18 mouse cellular contexts compared by ENCODE assay signal in genomic region chr4:70272943-70273342, GRCm38 (mm10).
A peak's percentile ranks its signal among the peaks of the same experiment; 100 is the strongest.
DNase-seq lines count a peak whose midpoint lies in the region; ATAC-seq and TF ChIP-seq lines count a peak whose summit lies in the region.
"Had no signal": no experiment of that assay in that cellular context is flagged by ENCODE, and none has a peak within 500 bp of the region (broad histone marks: within the 10 kb centered on the region; RNA-seq: fewer than 3 reads in every experiment).

No protein-coding gene starts in this region.

- H3K4me3 ChIP-seq in left cerebral cortex, adult 2 months: no peak overlapping the region
- no peak overlapping the region for H3K4me3 ChIP-seq in hindbrain, embryonic 11.5 days (ENCODE audit: low read depth, low read length)
- H3K4me3 ChIP-seq: embryonic facial prominence, embryonic 10.5 days; embryonic facial prominence, embryonic 12.5 days; forebrain, embryonic 13.5 days; forebrain, embryonic 15.5 days had no signal

- H3K27ac ChIP-seq in left cerebral cortex, adult 2 months: peak overlapping the region; percentile 20
- H3K27ac ChIP-seq in hindbrain, embryonic 11.5 days (ENCODE audit: low read depth, low read length): no peak overlapping the region
- H3K27ac ChIP-seq: embryonic facial prominence, embryonic 10.5 days; embryonic facial prominence, embryonic 12.5 days; forebrain, embryonic 13.5 days; forebrain, embryonic 15.5 days had no signal

- no peak for ATAC-seq in hindbrain, embryonic 11.5 days (ENCODE audit: low FRiP score)
- ATAC-seq: forebrain, embryonic 13.5 days; forebrain, embryonic 15.5 days; forebrain, postnatal 0 days had no signal

- no peaks in the 10 kb centered on the region for H3K27me3 ChIP-seq in hindbrain, embryonic 11.5 days (ENCODE audit: control insufficient read depth, insufficient read depth, low read length)
- H3K27me3 ChIP-seq: embryonic facial prominence, embryonic 12.5 days; forebrain, embryonic 13.5 days; forebrain, embryonic 15.5 days had no signal

- DNase-seq in cerebellum, adult 9-10 months: peak; percentile 36
- DNase-seq in cerebellum, adult 11-12 months: no peak
- DNase-seq in frontal cortex, postnatal 36 days (ENCODE audit: low spot score in 2 of 2): peak; percentile 26 to 39
- no peak for DNase-seq in frontal cortex, adult 2 months (ENCODE audit: extremely low spot score in 1 of 2, low spot score in 1 of 2)
- no peak for DNase-seq in left cerebral cortex, adult 2 months (ENCODE audit: extremely low spot score in 1 of 2, low spot score in 2 of 2)
- no peak for DNase-seq in left cerebral cortex, postnatal 4 days
- peak; percentile 60 for DNase-seq in brain, adult 2 months (ENCODE audit: low read depth, low spot score)
- DNase-seq in hindbrain, embryonic 11.5 days (ENCODE audit: low spot score): no peak
- DNase-seq: adrenal gland, adult 2 months; adrenal gland, postnatal 10 days; adrenal gland, postnatal 25 days; cerebellum, adult 9-11 months; cerebellum, postnatal 14 days had no signal

- no peaks in the 10 kb centered on the region for H3K36me3 ChIP-seq in hindbrain, embryonic 11.5 days (ENCODE audit: control insufficient read depth, insufficient read depth, low read length)

- H3K9ac ChIP-seq in hindbrain, embryonic 11.5 days (ENCODE audit: low read depth, low read length): no peak overlapping the region
- H3K9ac ChIP-seq: embryonic facial prominence, embryonic 12.5 days; forebrain, embryonic 13.5 days; forebrain, embryonic 15.5 days; forebrain, postnatal 0 days had no signal

- no peaks in the 10 kb centered on the region for H3K9me3 ChIP-seq in hindbrain, embryonic 11.5 days (ENCODE audit: control insufficient read depth, low read length)
- H3K9me3 ChIP-seq: embryonic facial prominence, embryonic 10.5 days; embryonic facial prominence, embryonic 12.5 days; forebrain, embryonic 13.5 days; forebrain, embryonic 15.5 days had no signal

- no peak overlapping the region for H3K4me2 ChIP-seq in hindbrain, embryonic 11.5 days (replicated peaks; ENCODE audit: low read depth, low read length)
- H3K4me2 ChIP-seq: embryonic facial prominence, embryonic 12.5 days; forebrain, embryonic 13.5 days; forebrain, embryonic 15.5 days had no signal

- no peak for TF ChIP-seq CTCF in left cerebral cortex, adult 2 months (IDR thresholded peaks at IDR 0.05)

- intact Hi-C loops in left cerebral cortex, adult 2 months (cut with DNase I): no loop called here
- intact Hi-C loops in left cerebral cortex, postnatal 4 days (cut with DNase I): no loop called here

- no peaks in the 10 kb centered on the region for H3K4me1 ChIP-seq in hindbrain, embryonic 11.5 days (replicated peaks; ENCODE audit: control insufficient read depth, insufficient read depth, low read length)
- H3K4me1 ChIP-seq: embryonic facial prominence, embryonic 10.5 days; embryonic facial prominence, embryonic 12.5 days; forebrain, embryonic 13.5 days; forebrain, embryonic 15.5 days had no signal

- 96% methylated on average over 4 of the region's 4 CpGs for WGBS in hindbrain, embryonic 11.5 days

Comparison
In these comparisons a context has a peak if more than half of its experiments do, and no peak if none do; other contexts are left out.
1. DNase-seq: peak in cerebellum, adult 9-10 months (single experiment), frontal cortex, postnatal 36 days (2 of 2) and brain, adult 2 months (single experiment); none in cerebellum, adult 11-12 months (single experiment), frontal cortex, adult 2 months (0 of 2), left cerebral cortex, adult 2 months (0 of 2), left cerebral cortex, postnatal 4 days (single experiment) and hindbrain, embryonic 11.5 days (single experiment).